In the genomic region with DNA sequence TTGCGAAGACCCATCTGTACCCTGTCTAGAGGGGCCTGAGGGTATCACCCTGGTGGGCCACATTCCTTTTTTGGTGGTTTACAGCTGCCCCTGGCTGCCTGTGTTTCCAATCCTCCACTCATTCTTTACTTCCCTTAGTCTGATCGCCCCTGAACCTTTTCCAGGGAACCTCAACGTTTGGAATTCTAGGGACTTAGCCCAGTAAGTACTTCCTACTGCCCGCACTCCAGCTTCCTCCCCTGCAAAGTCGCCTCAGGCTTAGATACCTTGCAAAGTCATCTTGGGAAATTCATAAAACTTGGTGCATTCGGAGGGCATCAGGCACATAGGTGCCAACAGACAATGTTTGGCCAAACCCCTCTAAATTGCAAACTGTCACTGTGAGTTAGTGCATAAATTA, we compare ENCODE assay signal across 8 mouse cellular contexts. TPM values are rescaled to one million over a fixed set of nuclear protein-coding genes. Genes with fewer than 3 reads are reported as not detected.
DNase-seq lines count a peak whose midpoint lies in the region; ATAC-seq lines count a peak whose summit lies in the region.
"Had no signal": no experiment of that assay in that cellular context is flagged by ENCODE, and none has a peak within 500 bp of the region (broad histone marks: within the 10 kb centered on the region; RNA-seq: fewer than 3 reads in every experiment).

No protein-coding gene starts in this region.

- peaks cover 37% of the 10 kb centered on the region for H3K4me1 ChIP-seq in lung, embryonic 15.5 days
- H3K4me1 ChIP-seq in forebrain, embryonic 11.5 days (replicated peaks; ENCODE audit: control insufficient read depth, insufficient read depth, low read length): peaks cover 11% of the 10 kb centered on the region
- H3K4me1 ChIP-seq in limb, embryonic 15.5 days: peaks cover 60% of the 10 kb centered on the region
- H3K4me1 ChIP-seq in stomach, embryonic 14.5 days (ENCODE audit: control insufficient read depth, insufficient read depth, low read length): peaks cover 38% of the 10 kb centered on the region

- no peaks in the 10 kb centered on the region for H3K9me3 ChIP-seq in lung, embryonic 15.5 days
- H3K9me3 ChIP-seq in forebrain, embryonic 11.5 days (ENCODE audit: control insufficient read depth, low read length): no peaks in the 10 kb centered on the region
- no peaks in the 10 kb centered on the region for H3K9me3 ChIP-seq in limb, embryonic 15.5 days
- H3K9me3 ChIP-seq in stomach, embryonic 14.5 days (ENCODE audit: control insufficient read depth, low read depth, low read length): no peaks in the 10 kb centered on the region

- H3K4me2 ChIP-seq in lung, embryonic 15.5 days: peak overlapping the region; percentile 66
- peak overlapping the region; percentile 89 for H3K4me2 ChIP-seq in forebrain, embryonic 11.5 days (ENCODE audit: low read depth, low read length, severe bottlenecking)
- peak overlapping the region; percentile 82 for H3K4me2 ChIP-seq in limb, embryonic 15.5 days
- peak overlapping the region; percentile 93 for H3K4me2 ChIP-seq in stomach, embryonic 14.5 days (replicated peaks; ENCODE audit: low read depth, low read length)

- ATAC-seq in lung, embryonic 15.5 days (ENCODE audit: borderline replicate concordance, extremely low read depth, low FRiP score, low TSS enrichment): no peak
- no peak for ATAC-seq in forebrain, embryonic 11.5 days (replicated peaks; ENCODE audit: low FRiP score)
- ATAC-seq in limb, embryonic 15.5 days (ENCODE audit: insufficient number of reproducible peaks, low FRiP score, low TSS enrichment, low read depth): no peak
- ATAC-seq in stomach, embryonic 14.5 days (ENCODE audit: insufficient number of reproducible peaks, insufficient read depth, low FRiP score, low read depth): no peak

- WGBS in lung, embryonic 15.5 days: 26% methylated on average over 6 of the region's 6 CpGs
- WGBS in forebrain, embryonic 11.5 days: 35% methylated on average over 6 of the region's 6 CpGs
- WGBS in limb, embryonic 15.5 days: 16% methylated on average over 6 of the region's 6 CpGs
- 26% methylated on average over 6 of the region's 6 CpGs for WGBS in stomach, embryonic 14.5 days

- H3K36me3 ChIP-seq in lung, embryonic 15.5 days: no peaks in the 10 kb centered on the region
- no peaks in the 10 kb centered on the region for H3K36me3 ChIP-seq in forebrain, embryonic 11.5 days (ENCODE audit: control insufficient read depth, insufficient read depth, low read length)
- H3K36me3 ChIP-seq in limb, embryonic 15.5 days: no peaks in the 10 kb centered on the region
- H3K36me3 ChIP-seq in stomach, embryonic 14.5 days (ENCODE audit: control insufficient read depth, insufficient read depth, low read length): peaks cover 5% of the 10 kb centered on the region; the same call in 1 of the 2 replicates

- peak overlapping the region; percentile 94 for H3K27ac ChIP-seq in lung, embryonic 15.5 days
- H3K27ac ChIP-seq in forebrain, embryonic 11.5 days (ENCODE audit: low read depth, low read length): peak overlapping the region; percentile 86; the same call in 1 of the 2 replicates
- H3K27ac ChIP-seq in limb, embryonic 15.5 days: peak overlapping the region; percentile 95
- H3K27ac ChIP-seq in stomach, embryonic 14.5 days (ENCODE audit: low read length): peak overlapping the region; percentile 94

- peak overlapping the region; percentile 55 for H3K4me3 ChIP-seq in lung, embryonic 15.5 days
- peak overlapping the region; percentile 70 for H3K4me3 ChIP-seq in forebrain, embryonic 11.5 days (ENCODE audit: low read depth, low read length)
- peak overlapping the region; percentile 81 for H3K4me3 ChIP-seq in limb, embryonic 15.5 days
- peak overlapping the region; percentile 76 for H3K4me3 ChIP-seq in stomach, embryonic 14.5 days (ENCODE audit: low read depth, low read length)

- peak overlapping the region; percentile 50 for H3K9ac ChIP-seq in lung, embryonic 15.5 days
- H3K9ac ChIP-seq in forebrain, embryonic 11.5 days (ENCODE audit: low read length): peak overlapping the region; percentile 89
- peak overlapping the region; percentile 82 for H3K9ac ChIP-seq in limb, embryonic 15.5 days
- H3K9ac ChIP-seq in stomach, embryonic 14.5 days (replicated peaks; ENCODE audit: low read depth, low read length): peak overlapping the region; percentile 69

- no peaks in the 10 kb centered on the region for H3K27me3 ChIP-seq in lung, embryonic 15.5 days
- H3K27me3 ChIP-seq in forebrain, embryonic 11.5 days (ENCODE audit: control insufficient read depth, insufficient read depth, low read length): no peaks in the 10 kb centered on the region
- H3K27me3 ChIP-seq in limb, embryonic 15.5 days: no peaks in the 10 kb centered on the region
- H3K27me3 ChIP-seq in stomach, embryonic 14.5 days (ENCODE audit: control insufficient read depth, insufficient read depth, low read length): no peaks in the 10 kb centered on the region

- no peak for DNase-seq in lung, postnatal 25 days (ENCODE audit: low spot score)
- DNase-seq in forebrain, embryonic 11.5 days (ENCODE audit: low spot score): no peak
- no peak for DNase-seq in thymus, postnatal 0 days (ENCODE audit: low spot score)
- DNase-seq in spleen, adult 18-20 months: no peak
- DNase-seq: gastrocnemius, postnatal 36 days had no signal

RNA-seq across cellular contexts. Expression of gene Sema4b, which starts 12.6 kb away (rescaled TPM):
- polyA plus RNA-seq in lung, embryonic 15.5 days (2015; fragmentation: Nextera tagmentation; extraction: Ambion mirVana): 13.7 and 14.9 TPM in 2 replicates
- 15.7 and 17.3 TPM in 2 replicates for polyA plus RNA-seq in forebrain, embryonic 11.5 days (2014; fragmentation: Nextera tagmentation; extraction: Ambion mirVana)
- 16.5 and 18.1 TPM in 2 replicates for polyA plus RNA-seq in limb, embryonic 15.5 days (2015; fragmentation: Nextera tagmentation; extraction: Ambion mirVana)
- polyA plus RNA-seq in stomach, embryonic 14.5 days (2014; fragmentation: Nextera tagmentation; extraction: Ambion mirVana): 21.7 and 23.4 TPM in 2 replicates
- polyA plus RNA-seq in thymus, postnatal 0 days (2015; fragmentation: Nextera tagmentation; extraction: Ambion mirVana): 16.8 and 20.9 TPM in 2 replicates

RNA-seq across cellular contexts. Expression of gene Cib1, which starts 33.3 kb away (rescaled TPM):
- 79.1 and 90.8 TPM in 2 replicates for polyA plus RNA-seq in lung, embryonic 15.5 days (2015; fragmentation: Nextera tagmentation; extraction: Ambion mirVana)
- 51.4 and 58.1 TPM in 2 replicates for polyA plus RNA-seq in forebrain, embryonic 11.5 days (2014; fragmentation: Nextera tagmentation; extraction: Ambion mirVana)
- 62.5 and 69.4 TPM in 2 replicates for polyA plus RNA-seq in limb, embryonic 15.5 days (2015; fragmentation: Nextera tagmentation; extraction: Ambion mirVana)
- polyA plus RNA-seq in stomach, embryonic 14.5 days (2014; fragmentation: Nextera tagmentation; extraction: Ambion mirVana): 108 and 112 TPM in 2 replicates
- 186 and 189 TPM in 2 replicates for polyA plus RNA-seq in thymus, postnatal 0 days (2015; fragmentation: Nextera tagmentation; extraction: Ambion mirVana)

RNA-seq across cellular contexts. Expression of gene Gdpgp1, which starts 33.4 kb away (rescaled TPM):
- 3.0 and 4.0 TPM in 2 replicates for polyA plus RNA-seq in lung, embryonic 15.5 days (2015; fragmentation: Nextera tagmentation; extraction: Ambion mirVana)
- 5.3 and 5.7 TPM in 2 replicates for polyA plus RNA-seq in forebrain, embryonic 11.5 days (2014; fragmentation: Nextera tagmentation; extraction: Ambion mirVana)
- 3.2 and 3.8 TPM in 2 replicates for polyA plus RNA-seq in limb, embryonic 15.5 days (2015; fragmentation: Nextera tagmentation; extraction: Ambion mirVana)
- polyA plus RNA-seq in stomach, embryonic 14.5 days (2014; fragmentation: Nextera tagmentation; extraction: Ambion mirVana): 5.0 and 5.6 TPM in 2 replicates
- polyA plus RNA-seq in thymus, postnatal 0 days (2015; fragmentation: Nextera tagmentation; extraction: Ambion mirVana): 2.7 and 3.4 TPM in 2 replicates

RNA-seq across cellular contexts. Expression of gene Ttll13, which starts 46.9 kb away (rescaled TPM):
- 0.73 and 0.93 TPM in 2 replicates for polyA plus RNA-seq in lung, embryonic 15.5 days (2015; fragmentation: Nextera tagmentation; extraction: Ambion mirVana)
- polyA plus RNA-seq in forebrain, embryonic 11.5 days (2014; fragmentation: Nextera tagmentation; extraction: Ambion mirVana): 1.2 and 1.5 TPM in 2 replicates
- 0.73 and 1.1 TPM in 2 replicates for polyA plus RNA-seq in limb, embryonic 15.5 days (2015; fragmentation: Nextera tagmentation; extraction: Ambion mirVana)
- polyA plus RNA-seq in stomach, embryonic 14.5 days (2014; fragmentation: Nextera tagmentation; extraction: Ambion mirVana): 1.0 and 1.8 TPM in 2 replicates
- polyA plus RNA-seq in thymus, postnatal 0 days (2015; fragmentation: Nextera tagmentation; extraction: Ambion mirVana): 0.44 and 0.70 TPM in 2 replicates
